Comparison of ENCODE assay signal across 9 mouse cellular contexts in genomic region chr13:107970422-107971142, GRCm38 (mm10).
DNase-seq lines count a peak whose midpoint lies in the region; ATAC-seq lines count a peak whose summit lies in the region.
"Had no signal": no experiment of that assay in that cellular context is flagged by ENCODE, and none has a peak within 500 bp of the region (broad histone marks: within the 10 kb centered on the region; RNA-seq: fewer than 3 reads in every experiment).

No protein-coding gene starts in this region.

- H3K4me3 ChIP-seq in heart, embryonic 12.5 days, result peak overlapping the region; percentile 18; the same call in 1 of the 2 replicates
- no peak overlapping the region for H3K4me3 ChIP-seq in neural tube, embryonic 12.5 days
- H3K4me3 ChIP-seq in heart, embryonic 16.5 days (ENCODE audit: low read length), result peak overlapping the region; percentile 27
- no peak overlapping the region for H3K4me3 ChIP-seq in neural tube, embryonic 15.5 days (replicated peaks)

- intact Hi-C loops in heart, postnatal 25 days (cut with DNase I), result no loop called here

- DNase-seq in heart, postnatal 25 days (ENCODE audit: low spot score), result no peak
- no peak for DNase-seq in neural tube, embryonic 10.5 days (ENCODE audit: extremely low spot score, low spot score)
- DNase-seq in gastrocnemius, adult 18-20 months (ENCODE audit: low spot score), result no peak
- DNase-seq in cerebellum, adult 9-11 months, result no peak

- no peaks in the 10 kb centered on the region for H3K36me3 ChIP-seq in heart, embryonic 12.5 days
- H3K36me3 ChIP-seq in neural tube, embryonic 12.5 days, result no peaks in the 10 kb centered on the region
- no peaks in the 10 kb centered on the region for H3K36me3 ChIP-seq in heart, embryonic 16.5 days (ENCODE audit: control insufficient read depth, insufficient read depth)
- H3K36me3 ChIP-seq in neural tube, embryonic 15.5 days, result no peaks in the 10 kb centered on the region

- no peak overlapping the region for H3K27ac ChIP-seq in heart, embryonic 12.5 days (ENCODE audit: poor library complexity, severe bottlenecking)
- H3K27ac ChIP-seq in neural tube, embryonic 12.5 days, result no peak overlapping the region
- H3K27ac ChIP-seq in heart, embryonic 16.5 days (ENCODE audit: low read length), result peak overlapping the region; percentile 42
- no peak overlapping the region for H3K27ac ChIP-seq in neural tube, embryonic 15.5 days (replicated peaks)

- H3K9ac ChIP-seq in heart, embryonic 12.5 days, result no peak overlapping the region
- H3K9ac ChIP-seq in neural tube, embryonic 12.5 days, result no peak overlapping the region
- H3K9ac ChIP-seq in heart, embryonic 16.5 days (ENCODE audit: low read length), result peak overlapping the region; percentile 60
- H3K9ac ChIP-seq in neural tube, embryonic 15.5 days (replicated peaks), result no peak overlapping the region

- no peak for ATAC-seq in heart, embryonic 12.5 days (ENCODE audit: insufficient number of reproducible peaks, low FRiP score)
- ATAC-seq in neural tube, embryonic 12.5 days (ENCODE audit: low FRiP score, low read depth), result 0 out of 2 replicates have a peak, but pooled peaks have one; percentile 13
- peak; percentile 87 for ATAC-seq in heart, embryonic 16.5 days (replicated peaks; ENCODE audit: extremely low read depth, insufficient read depth, low FRiP score)
- no peak; the same call in 1 of the 2 replicates for ATAC-seq in neural tube, embryonic 15.5 days (ENCODE audit: low FRiP score)
- ATAC-seq: intestine, postnatal 0 days had no signal

- 49% methylated on average over 11 of the region's 11 CpGs for WGBS in heart, embryonic 12.5 days
- 71% methylated on average over 11 of the region's 11 CpGs for WGBS in neural tube, embryonic 12.5 days
- WGBS in heart, embryonic 16.5 days, result 56% methylated on average over 11 of the region's 11 CpGs
- WGBS in neural tube, embryonic 15.5 days, result 64% methylated on average over 11 of the region's 11 CpGs

- H3K27me3 ChIP-seq in heart, embryonic 12.5 days (replicated peaks), result no peaks in the 10 kb centered on the region
- no peaks in the 10 kb centered on the region for H3K27me3 ChIP-seq in neural tube, embryonic 12.5 days (replicated peaks)
- no peaks in the 10 kb centered on the region for H3K27me3 ChIP-seq in heart, embryonic 16.5 days (ENCODE audit: control insufficient read depth, insufficient read depth, low read length)
- H3K27me3 ChIP-seq in neural tube, embryonic 15.5 days (replicated peaks), result no peaks in the 10 kb centered on the region

- H3K4me1 ChIP-seq in heart, embryonic 12.5 days (replicated peaks), result peaks cover 14% of the 10 kb centered on the region; the same call in 1 of the 2 replicates
- H3K4me1 ChIP-seq in neural tube, embryonic 12.5 days, result peaks cover 8% of the 10 kb centered on the region; the same call in 1 of the 2 replicates
- peaks cover 13% of the 10 kb centered on the region for H3K4me1 ChIP-seq in heart, embryonic 16.5 days (ENCODE audit: control insufficient read depth, insufficient read depth, low read length)
- H3K4me1 ChIP-seq in neural tube, embryonic 15.5 days, result peaks cover 15% of the 10 kb centered on the region

- H3K9me3 ChIP-seq in heart, embryonic 12.5 days (replicated peaks), result no peaks in the 10 kb centered on the region
- no peaks in the 10 kb centered on the region for H3K9me3 ChIP-seq in neural tube, embryonic 12.5 days
- H3K9me3 ChIP-seq in heart, embryonic 16.5 days (replicated peaks; ENCODE audit: control insufficient read depth, low read length), result no peaks in the 10 kb centered on the region
- H3K9me3 ChIP-seq in neural tube, embryonic 15.5 days (replicated peaks), result no peaks in the 10 kb centered on the region

- peak overlapping the region; percentile 59 for H3K4me2 ChIP-seq in heart, embryonic 12.5 days
- no peak overlapping the region for H3K4me2 ChIP-seq in neural tube, embryonic 12.5 days (replicated peaks)
- H3K4me2 ChIP-seq in heart, embryonic 16.5 days (ENCODE audit: low read depth, low read length), result peak overlapping the region; percentile 56
- peak overlapping the region; percentile 31; the same call in 1 of the 2 replicates for H3K4me2 ChIP-seq in neural tube, embryonic 15.5 days

Comparison
In these comparisons a context has a peak if more than half of its experiments do, and no peak if none do; other contexts are left out.
1. ATAC-seq: peak in neural tube, embryonic 12.5 days (single experiment) and heart, embryonic 16.5 days (single experiment); none in heart, embryonic 12.5 days (single experiment) and neural tube, embryonic 15.5 days (single experiment).
2. H3K4me3 ChIP-seq: peak in heart, embryonic 12.5 days (single experiment) and heart, embryonic 16.5 days (single experiment); none in neural tube, embryonic 12.5 days (single experiment) and neural tube, embryonic 15.5 days (single experiment).